Mouse (Mus musculus): ENCODE data around the gene Irf2.

The Irf2 gene

GRCm38 (mm10) chr8:46802009-46802408, 62.5 kb downstream of the Irf2 start:
- no peak for DNase-seq (ENCODE audit: low spot score)

GRCm38 (mm10) chr8:46804721-46805120, 65.2 kb downstream of the Irf2 start:
- DNase-seq (ENCODE audit: low spot score), result no peak

DNA sequence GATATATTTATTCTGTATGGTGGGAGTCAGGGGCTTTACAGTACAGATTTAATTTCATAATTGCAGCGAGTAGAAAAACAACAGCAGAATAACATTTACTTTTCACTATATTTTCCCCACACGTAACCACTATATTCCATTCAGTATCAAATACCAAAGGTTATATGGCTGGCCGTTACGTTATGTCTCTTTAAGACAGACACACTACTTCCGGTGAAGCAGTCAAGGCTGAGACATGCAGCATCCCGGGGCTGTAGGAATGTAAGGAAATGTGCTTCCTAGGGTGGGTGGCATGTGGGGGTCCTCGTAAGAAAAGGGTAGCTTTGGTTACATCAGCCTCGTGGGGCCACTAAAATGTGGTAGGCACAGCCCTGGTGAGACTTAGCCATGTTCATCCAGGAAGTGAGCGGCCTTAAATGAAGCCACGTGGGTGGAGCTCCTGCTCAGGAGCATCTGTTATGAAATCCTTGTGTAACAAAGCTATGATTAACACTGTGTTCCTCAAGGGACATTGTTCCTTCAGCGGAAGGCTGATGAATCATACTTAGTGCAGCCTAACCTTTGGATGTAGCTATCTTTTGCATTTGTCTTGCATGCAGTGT, 71.6 kb downstream of the Irf2 start:
- peak; percentile 63 for DNase-seq (ENCODE audit: low spot score)

DNA sequence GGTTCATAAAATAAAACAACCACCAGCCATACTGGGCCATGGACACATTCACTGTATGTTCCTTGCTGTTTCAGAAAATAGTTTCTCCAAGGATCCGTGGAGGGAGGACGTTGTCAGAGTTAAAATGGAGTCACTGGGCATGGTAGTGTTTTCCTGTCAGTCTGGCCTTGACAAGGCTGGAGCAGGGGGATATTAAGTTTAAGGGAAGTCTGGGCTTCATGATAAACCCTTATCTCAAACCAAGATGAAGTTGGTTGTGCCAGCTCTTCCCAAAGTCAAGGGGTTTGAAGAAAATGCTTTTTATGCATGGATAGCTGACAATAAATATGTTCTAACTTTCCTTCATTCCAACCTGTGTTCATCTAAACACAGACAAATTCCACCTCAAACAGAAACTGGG, 72.4 kb downstream of the Irf2 start:
- DNase-seq (ENCODE audit: low spot score), result no peak

- no peak for DNase-seq (ENCODE audit: low spot score)
Measured at GRCm38 (mm10) chr8:46812966-46813365, 73.4 kb downstream of the Irf2 start.

DNA sequence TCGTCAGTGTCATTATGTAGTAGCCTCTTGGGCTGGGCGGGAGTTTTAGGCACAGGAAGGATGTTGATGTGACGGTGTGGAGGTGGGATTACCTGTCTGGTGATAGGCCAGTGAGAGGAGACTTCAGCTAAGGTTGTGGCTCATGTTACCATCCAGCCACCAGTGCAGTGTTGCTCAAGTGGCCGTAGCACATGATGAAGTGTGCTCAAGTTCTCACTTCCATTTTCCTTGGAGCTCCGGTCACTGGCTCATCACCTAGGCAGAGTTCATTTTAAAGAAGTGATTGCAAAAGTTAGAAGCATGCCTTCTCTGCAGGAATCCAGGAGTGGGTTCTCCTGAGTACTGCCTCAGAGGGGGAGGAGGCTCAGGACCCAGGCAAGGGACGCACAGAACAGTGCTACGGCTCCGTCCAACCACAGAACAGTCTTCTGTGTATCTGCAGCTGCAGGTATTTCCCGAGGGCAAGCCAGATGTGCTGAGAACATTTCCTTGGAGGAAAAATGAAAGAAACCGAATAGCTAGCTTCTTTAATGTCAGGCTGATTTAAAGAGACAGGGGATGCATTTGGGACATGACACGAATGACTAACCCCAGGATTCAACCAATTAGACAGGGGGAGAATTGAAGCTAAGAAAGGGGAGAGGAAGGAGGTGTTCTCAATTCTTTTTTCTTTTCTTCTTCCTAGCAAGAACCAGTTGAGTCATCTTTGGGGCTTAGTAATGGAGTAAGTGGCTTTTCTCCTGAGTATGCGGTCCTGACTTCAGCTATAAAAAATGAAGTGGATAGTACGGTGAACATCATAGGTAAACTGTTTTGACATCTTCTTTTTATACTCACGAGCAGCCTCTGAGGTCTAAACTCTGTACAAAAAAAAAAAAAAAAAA, 78.8 kb downstream of the Irf2 start:
- DNase-seq (ENCODE audit: low spot score), result no peak

GRCm38 (mm10) chr8:46818990-46819288, 79.4 kb downstream of the Irf2 start:
- no peak for DNase-seq (ENCODE audit: low spot score)

DNA sequence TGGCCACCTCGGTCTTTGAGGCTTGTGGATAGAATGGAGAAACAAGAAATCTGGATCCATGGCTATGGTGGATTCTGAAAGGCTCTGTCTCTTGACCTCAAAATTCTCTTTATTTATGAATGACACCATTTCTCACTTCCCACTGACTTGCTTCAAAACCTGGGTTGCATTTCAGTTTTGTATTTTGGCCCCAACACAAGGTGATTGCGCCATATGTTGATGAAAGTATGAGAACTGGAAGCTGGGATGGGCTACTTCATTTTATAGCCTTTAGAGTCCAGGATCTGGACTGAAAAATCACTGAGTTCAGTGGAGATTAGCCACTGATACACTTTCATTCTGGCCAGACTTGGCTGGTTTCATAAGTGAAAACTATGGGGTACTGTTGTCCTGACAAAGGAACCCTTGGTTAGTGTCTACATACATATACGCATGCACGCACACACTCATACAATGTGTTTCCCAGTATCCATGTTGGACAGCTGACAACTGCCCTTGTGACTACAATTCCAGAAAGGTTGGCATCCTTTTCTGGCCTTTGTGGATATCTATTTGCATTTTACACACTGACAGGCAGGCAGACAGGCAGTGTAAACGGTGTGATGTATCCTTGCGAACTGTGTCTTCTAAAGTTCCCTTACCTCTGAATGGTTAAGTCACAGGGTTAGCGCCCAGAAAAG, 89.3 kb downstream of the Irf2 start:
- DNase-seq (ENCODE audit: low spot score), result no peak

DNA sequence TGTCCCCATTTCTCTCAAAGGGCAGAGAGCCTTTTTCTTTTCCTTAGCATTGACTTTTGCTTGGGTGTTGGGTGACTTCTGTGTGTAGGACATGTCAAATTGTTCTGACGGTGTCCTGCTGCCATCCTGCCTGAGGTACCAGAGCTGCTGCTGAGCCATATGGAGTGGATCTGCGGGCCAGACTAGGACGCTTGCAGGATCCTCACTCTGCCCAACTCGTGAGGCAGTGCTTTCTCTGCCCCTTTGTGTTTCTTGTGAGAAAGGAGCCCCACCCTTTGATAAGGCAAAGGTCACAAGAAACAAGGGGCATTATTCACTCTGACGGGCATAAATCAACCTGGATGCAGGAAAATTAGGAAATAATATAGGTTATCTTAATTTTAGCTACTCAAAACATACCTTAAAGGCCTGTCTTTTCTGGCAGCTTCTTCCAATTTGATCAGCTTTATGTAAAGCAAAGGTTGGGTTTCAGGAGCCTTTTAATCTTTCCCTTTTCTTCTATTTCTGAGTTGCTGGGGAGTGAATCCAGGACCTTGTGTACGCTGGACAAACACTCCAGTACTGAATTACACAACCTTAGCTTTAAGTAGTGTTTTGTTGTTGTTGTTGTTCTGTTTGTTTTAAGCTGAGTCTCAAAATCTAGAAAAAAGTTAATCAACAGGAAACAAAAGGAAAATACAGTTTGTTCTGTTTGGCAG, 90.0 kb downstream of the Irf2 start:
- DNase-seq (ENCODE audit: low spot score), result no peak

GRCm38 (mm10) chr8:46830112-46830855, 90.8 kb downstream of the Irf2 start:
- DNase-seq (ENCODE audit: low spot score), result no peak

GRCm38 (mm10) chr8:46831916-46832315, 92.4 kb downstream of the Irf2 start:
- DNase-seq (ENCODE audit: low spot score), result no peak

GRCm38 (mm10) chr8:46832399-46832798, 92.9 kb downstream of the Irf2 start:
- DNase-seq (ENCODE audit: low spot score), result no peak

DNA sequence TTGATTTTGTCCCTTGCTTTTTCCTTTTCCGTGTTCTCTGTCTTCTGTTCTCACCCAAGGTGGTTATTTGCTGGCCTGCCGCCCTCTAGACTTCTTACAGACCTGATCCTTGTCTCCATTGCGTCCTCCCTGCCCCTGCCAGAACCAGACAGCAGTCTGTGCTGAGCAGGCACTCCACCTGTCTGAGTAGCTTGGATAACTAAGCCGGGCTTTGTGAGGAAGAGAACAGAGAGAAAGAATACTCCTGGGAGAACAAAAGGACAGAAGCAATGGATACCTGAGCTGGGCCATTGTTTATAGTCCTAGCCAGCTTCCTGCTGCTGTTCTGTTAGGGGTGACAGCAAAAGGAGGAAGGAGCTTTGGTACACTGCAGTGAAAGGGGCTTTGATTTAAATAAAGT, 94.2 kb downstream of the Irf2 start:
- DNase-seq (ENCODE audit: low spot score), result no peak

DNA sequence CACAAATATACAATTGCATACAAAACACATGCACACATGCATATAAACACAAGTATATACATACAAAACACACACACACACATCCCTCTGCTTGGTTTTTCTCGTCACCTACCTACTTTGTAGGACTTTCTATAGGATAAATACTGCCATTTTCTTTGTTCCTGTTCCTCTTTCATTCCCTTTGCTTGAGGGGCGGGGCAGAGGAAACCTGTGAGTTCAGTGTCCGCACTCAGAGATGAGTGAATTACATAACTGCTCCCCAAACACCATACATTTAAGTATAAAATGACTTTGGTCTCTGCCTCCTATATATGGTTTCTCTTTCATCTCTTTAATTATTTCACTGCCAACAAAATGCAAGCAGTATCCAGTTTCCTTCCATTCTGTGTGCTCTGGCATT, 94.9 kb downstream of the Irf2 start:
- DNase-seq (ENCODE audit: low spot score), result no peak

GRCm38 (mm10) chr8:46836011-46836652, 96.6 kb downstream of the Irf2 start:
- no peak for DNase-seq (ENCODE audit: low spot score)

- no peak for DNase-seq (ENCODE audit: low spot score)
Measured at GRCm38 (mm10) chr8:46836949-46837348, 97.4 kb downstream of the Irf2 start.

- DNase-seq (ENCODE audit: low spot score), result no peak
Measured at GRCm38 (mm10) chr8:46838052-46838451, 98.5 kb downstream of the Irf2 start.

GRCm38 (mm10) chr8:46840390-46840789, 100.9 kb downstream of the Irf2 start:
- DNase-seq (ENCODE audit: low spot score), result no peak

DNA sequence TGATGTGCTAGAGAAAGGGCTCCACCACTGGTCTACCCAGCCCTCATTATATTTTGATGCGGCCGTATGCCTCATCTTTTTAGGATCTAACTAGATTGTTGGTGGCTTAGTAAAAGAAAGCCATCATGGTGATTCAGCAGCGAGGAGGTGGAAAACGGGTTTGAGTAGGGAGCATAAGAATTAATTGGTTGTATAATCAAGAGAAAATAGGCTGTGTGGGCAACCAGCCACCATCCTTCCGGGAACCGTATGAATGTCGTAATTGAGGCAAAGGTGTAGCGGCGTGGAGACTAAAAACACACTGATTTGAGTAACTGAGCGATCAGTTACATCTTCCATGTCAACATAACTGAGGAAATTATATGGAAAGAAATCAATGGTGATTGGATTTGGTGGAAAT, 101.3 kb downstream of the Irf2 start:
- no peak for DNase-seq (ENCODE audit: low spot score)

DNA sequence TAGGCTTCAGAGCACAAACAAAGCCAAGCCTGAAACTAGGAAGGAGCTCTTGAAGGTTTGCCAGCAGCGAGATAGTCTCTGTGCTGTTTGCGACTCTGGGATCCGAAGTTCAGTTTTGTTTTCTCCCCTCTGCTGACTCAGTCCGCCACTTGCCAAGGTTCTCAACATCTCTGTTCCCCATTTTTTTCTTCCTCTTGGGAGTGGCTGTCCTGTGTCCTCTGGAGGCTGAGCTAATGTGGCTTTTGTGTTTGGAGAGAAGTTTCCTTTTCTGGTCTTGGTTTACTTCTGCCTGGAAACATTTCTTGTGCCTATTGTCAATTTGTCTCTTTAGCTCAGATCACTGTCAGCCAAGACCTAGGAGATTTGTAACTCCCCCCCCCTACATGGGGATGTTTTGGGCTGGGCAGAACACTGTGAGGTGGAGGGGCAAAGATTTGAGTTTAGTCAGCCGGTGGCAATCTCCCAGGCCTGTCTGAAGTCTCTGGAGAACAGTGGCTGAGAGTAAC, 103.2 kb downstream of the Irf2 start:
- no peak for DNase-seq (ENCODE audit: low spot score)

- no peak for DNase-seq (ENCODE audit: low spot score)
Measured at GRCm38 (mm10) chr8:46843855-46844254, 104.3 kb downstream of the Irf2 start.
